Mouse (Mus musculus) olfactory bulb, adult 2 months (tissue): ENCODE data around the gene Ubox5. TPM values are rescaled to one million over a fixed set of nuclear protein-coding genes. Genes with fewer than 3 reads are reported as not detected.
A peak's percentile ranks its signal among the peaks of the same experiment; 100 is the strongest.

Experiments used
- H3K27ac ChIP-seq: fragments of 200-500 bp; 2 replicates; pipeline ENCODE4 v1.5.1; 2012; ENCODE audit warnings: low read depth, low read length; ENCODE audit not compliant: insufficient read depth
- H3K4me1 ChIP-seq: fragments of 200-500 bp; 2 replicates; pipeline ENCODE4 v1.6.1; 2012; ENCODE audit warnings: low read length; ENCODE audit not compliant: control insufficient read depth, insufficient read depth
- H3K4me3 ChIP-seq: fragments of 200-500 bp; 2 replicates; pipeline ENCODE4 v1.5.1; 2012; ENCODE audit warnings: mild to moderate bottlenecking, low read depth, low read length, moderate library complexity; ENCODE audit not compliant: insufficient read depth
- CTCF ChIP-seq: fragments of 200-500 bp; IDR thresholded peaks from 2 replicates; pipeline ENCODE4 v1.5.1; 2012; ENCODE audit warnings: low read depth, mild to moderate bottlenecking, low read length, moderate library complexity; ENCODE audit not compliant: insufficient read depth
- POLR2A ChIP-seq: fragments of 200-500 bp; IDR thresholded peaks from 2 replicates; pipeline ENCODE4 v1.6.1; 2012; ENCODE audit warnings: mild to moderate bottlenecking, low read depth, low read length, moderate library complexity; ENCODE audit not compliant: insufficient read depth
- WGBS: fragments of 180-500 bp; shearing (Covaris S2); methylation state at CpG from one replicate; pipeline ENCODE4 v1.1.7; 2018; 5-methylcytosine and 5-hydroxymethylcytosine counted together
- polyA plus RNA-seq: library from polyadenylated mRNA; stranded (reverse); fragments of >200 nt; gene quantifications from 2 replicates; pipeline ENCODE4 v1.2.4, GENCODE M21; 2012; ENCODE audit warnings: low replicate concordance; ENCODE audit not compliant: missing spikeins, insufficient read depth, insufficient read length

The Ubox5 gene
- polyA plus RNA-seq, 1 experiment: not detected

DNA sequence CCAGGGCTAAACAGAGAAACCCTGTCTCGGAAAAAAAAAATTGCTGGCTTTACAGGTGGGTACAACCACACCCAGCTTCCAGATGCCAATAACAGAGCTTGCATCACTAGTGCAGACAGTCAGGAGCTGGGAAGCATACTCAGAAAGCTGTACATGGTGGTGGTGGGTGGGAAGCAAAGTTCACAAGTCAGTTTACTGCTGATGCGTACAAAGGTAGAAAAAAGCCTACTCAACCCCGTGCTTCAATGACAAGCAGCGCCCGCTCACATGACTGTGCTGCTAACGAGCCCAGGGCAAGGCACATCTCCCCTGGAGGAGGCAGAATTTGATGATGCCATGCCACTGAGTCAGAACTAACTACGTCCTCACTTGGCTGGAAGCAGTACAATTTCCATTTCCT lies 10.9 kb downstream of the Ubox5 start:
- H3K27ac ChIP-seq: no peak overlapping the region
- 68% methylated on average over 7 of the region's 7 CpGs for WGBS
- TF ChIP-seq CTCF: no peak
- no peak for TF ChIP-seq POLR2A
- H3K4me1 ChIP-seq: no peaks in the 10 kb centered on the region
- no peak overlapping the region for H3K4me3 ChIP-seq

DNA sequence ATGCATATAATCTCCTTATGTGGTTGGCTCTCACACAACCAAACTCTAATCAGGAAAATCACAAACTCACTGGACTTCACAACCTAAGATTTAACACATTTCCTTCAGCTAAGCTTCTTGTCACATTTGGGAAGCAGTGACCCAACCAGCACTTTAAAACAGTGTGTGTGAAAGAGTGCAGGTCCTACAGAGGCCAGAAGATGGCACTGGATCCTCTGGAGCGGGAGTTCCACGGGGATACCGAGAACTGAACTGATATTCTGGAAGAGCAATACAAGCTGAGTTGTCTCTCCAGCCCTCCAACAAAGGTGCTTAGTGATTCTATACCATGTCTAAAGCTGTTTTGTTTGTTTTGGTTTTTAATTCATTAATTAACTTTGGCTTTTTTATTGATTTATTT lies 16.7 kb downstream of the Ubox5 start:
- no peak overlapping the region for H3K4me3 ChIP-seq
- no peaks in the 10 kb centered on the region for H3K4me1 ChIP-seq
- 59% methylated on average over 3 of the region's 3 CpGs for WGBS
- TF ChIP-seq POLR2A (no peak), CTCF (no peak)
- H3K27ac ChIP-seq: no peak overlapping the region

GRCm38 (mm10) chr2:130602195-130602594 lies 27.6 kb downstream of the Ubox5 start:
- 80% methylated on average over 4 of the region's 4 CpGs for WGBS
- TF ChIP-seq POLR2A (no peak), CTCF (no peak)
- no peak overlapping the region for H3K27ac ChIP-seq

GRCm38 (mm10) chr2:130598399-130598798 lies 31.4 kb downstream of the Ubox5 start:
- TF ChIP-seq POLR2A: no peak
- no peak for TF ChIP-seq CTCF

More at GRCm38 (mm10) chr2:130602195-130602594, 27.6 kb downstream of the Ubox5 start:
- Histone ChIP-seq H3K4me3 (no peak overlapping the region), H3K4me1 (no peaks in the 10 kb centered on the region)

DNA sequence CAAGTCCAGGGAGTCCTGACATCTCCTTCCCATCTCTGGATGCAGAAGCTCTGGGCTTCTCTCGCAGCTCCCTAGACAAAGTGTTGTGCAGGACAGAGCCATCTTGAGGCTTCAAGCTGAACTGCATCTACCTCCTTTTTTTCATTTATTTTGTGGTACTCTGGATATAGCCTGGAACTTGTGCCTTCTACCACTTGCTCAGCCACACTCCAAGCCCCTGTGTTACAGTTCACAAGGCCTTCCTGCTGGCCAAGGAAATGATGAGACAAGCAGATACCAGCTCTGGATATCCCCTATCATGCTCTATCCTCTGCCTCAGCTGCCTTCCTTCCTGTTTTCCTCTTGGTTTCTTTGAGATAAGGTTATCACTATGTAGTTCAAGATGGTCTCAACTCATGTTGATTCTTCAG lies 32.2 kb downstream of the Ubox5 start:
- TF ChIP-seq POLR2A (no peak), CTCF (0 out of 2 replicates have a peak, but pooled peaks have one; percentile 11)

More at GRCm38 (mm10) chr2:130598399-130598798, 31.4 kb downstream of the Ubox5 start:
- H3K4me3 ChIP-seq: no peak overlapping the region
- H3K27ac ChIP-seq: no peak overlapping the region
- H3K4me1 ChIP-seq: no peaks in the 10 kb centered on the region
- 61% methylated on average over 3 of the region's 3 CpGs for WGBS

GRCm38 (mm10) chr2:130595596-130595995 lies 34.2 kb downstream of the Ubox5 start:
- 89% methylated on average over 1 of the region's 1 CpGs for WGBS
- no peaks in the 10 kb centered on the region for H3K4me1 ChIP-seq
- no peak overlapping the region for H3K27ac ChIP-seq
- no peak for TF ChIP-seq CTCF
- TF ChIP-seq POLR2A: no peak
- H3K4me3 ChIP-seq: no peak overlapping the region

More for the DNA sequence above, 32.2 kb downstream of the Ubox5 start:
- no peaks in the 10 kb centered on the region for H3K4me1 ChIP-seq
- no peak overlapping the region for H3K4me3 ChIP-seq
- WGBS: 4% methylated on average over 1 of the region's 1 CpGs
- H3K27ac ChIP-seq: no peak overlapping the region

DNA sequence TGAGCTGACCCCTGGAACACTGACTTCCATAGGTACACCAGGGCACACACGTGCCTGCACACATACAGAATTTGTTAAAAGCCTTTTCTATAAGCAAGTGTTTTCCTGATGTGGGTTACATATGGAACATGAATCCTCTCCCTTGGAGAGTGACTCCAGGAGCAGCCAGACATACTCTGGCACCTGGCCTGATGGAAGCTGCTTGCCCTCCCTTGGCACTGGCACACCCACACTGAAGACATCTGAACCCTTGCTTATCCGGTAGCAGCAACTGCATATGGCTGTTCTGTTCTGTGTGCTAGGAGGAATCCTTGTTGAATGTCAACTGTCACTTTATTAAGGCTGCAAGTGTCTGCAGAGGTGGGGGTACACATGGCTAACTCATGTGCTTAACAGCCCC lies 38.8 kb downstream of the Ubox5 start:
- TF ChIP-seq POLR2A (no peak), CTCF (no peak)
- 86% methylated on average over 2 of the region's 2 CpGs for WGBS
- no peak overlapping the region for H3K27ac ChIP-seq
- H3K4me1 ChIP-seq: peaks cover 6% of the 10 kb centered on the region
- no peak overlapping the region for H3K4me3 ChIP-seq

DNA sequence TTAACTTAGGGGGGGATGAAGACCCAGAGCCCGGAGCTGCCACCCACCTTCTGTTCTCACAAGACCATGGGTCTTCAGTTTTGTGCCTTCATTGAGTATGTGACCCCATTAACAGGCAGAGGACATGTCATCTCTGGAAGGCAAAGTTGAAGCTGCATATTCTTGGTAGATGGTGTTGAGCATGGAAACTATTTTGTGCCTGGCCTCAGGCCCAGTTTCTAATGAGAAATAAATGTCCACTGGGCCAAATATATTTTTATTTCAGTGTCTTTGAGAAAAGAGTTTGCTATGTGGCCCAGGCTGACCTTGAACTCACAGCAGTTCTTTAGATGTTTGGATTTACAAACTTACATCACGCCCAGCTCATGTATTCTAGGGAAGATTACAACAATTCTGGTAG lies 40.1 kb downstream of the Ubox5 start:
- Histone ChIP-seq H3K4me3 (no peak overlapping the region), H3K4me1 (peaks cover 6% of the 10 kb centered on the region), H3K27ac (no peak overlapping the region)
- TF ChIP-seq POLR2A: no peak
- TF ChIP-seq CTCF: no peak
- WGBS: 97% methylated on average over 2 of the region's 2 CpGs

- 62% methylated on average over 4 of the region's 4 CpGs for WGBS
- Histone ChIP-seq H3K27ac (no peak overlapping the region), H3K4me1 (peaks cover 6% of the 10 kb centered on the region), H3K4me3 (no peak overlapping the region)
- TF ChIP-seq POLR2A (no peak), CTCF (no peak)
Observed at GRCm38 (mm10) chr2:130589157-130589556, 40.7 kb downstream of the Ubox5 start.

DNA sequence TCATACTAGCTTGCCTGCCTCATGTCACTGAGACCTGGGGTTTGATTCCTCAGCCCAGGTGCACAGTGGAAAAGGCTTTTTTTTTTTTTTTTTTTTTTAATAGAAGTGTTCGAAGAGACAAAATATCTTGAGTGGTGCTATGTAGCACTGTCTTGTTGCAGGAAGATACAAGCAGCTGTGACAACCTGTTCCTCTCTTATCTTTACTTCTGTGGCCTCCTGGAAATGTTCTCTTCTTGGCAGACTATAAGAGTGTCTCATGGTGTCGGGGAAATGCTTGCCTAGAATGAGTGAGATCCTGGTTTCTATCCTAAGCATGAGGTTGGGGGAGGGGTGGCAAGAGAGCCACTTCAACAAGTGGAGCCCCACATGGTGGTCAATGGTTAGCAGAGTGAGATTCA lies 41.5 kb downstream of the Ubox5 start:
- H3K27ac ChIP-seq: no peak overlapping the region
- TF ChIP-seq POLR2A: no peak
- TF ChIP-seq CTCF: no peak
- 77% methylated on average over 2 of the region's 2 CpGs for WGBS
- peaks cover 6% of the 10 kb centered on the region for H3K4me1 ChIP-seq
- no peak overlapping the region for H3K4me3 ChIP-seq
